Mouse (Mus musculus) spleen, postnatal 10 days (tissue): Measurements from ENCODE around the gene Lrrc8d.

Experiments
- DNase-seq, 2 experiments: peaks; one replicate each; pipeline ENCODE4 v3.0.0; 2021 to 2022; ENCODE audit warnings: low spot score in 2 of 2

The Lrrc8d gene

GRCm38 (mm10) chr5:105715531-105716124, 15.9 kb downstream of the Lrrc8d start:
- peak in 1 of 2 experiments; percentile 52 for DNase-seq

GRCm38 (mm10) chr5:105717294-105717693, 17.5 kb downstream of the Lrrc8d start:
- DNase-seq = no peak

- DNase-seq = no peak
Measured at GRCm38 (mm10) chr5:105718138-105718670, 18.4 kb downstream of the Lrrc8d start.

- DNase-seq = no peak
Measured at GRCm38 (mm10) chr5:105721267-105721666, 21.5 kb downstream of the Lrrc8d start.

GRCm38 (mm10) chr5:105722807-105723206, 23.0 kb downstream of the Lrrc8d start:
- DNase-seq = no peak

- DNase-seq = no peak
Measured at GRCm38 (mm10) chr5:105730193-105730831, 30.5 kb downstream of the Lrrc8d start.

- peak; percentile 43 to 66 for DNase-seq
Measured at GRCm38 (mm10) chr5:105731173-105731626, 31.4 kb downstream of the Lrrc8d start.

GRCm38 (mm10) chr5:105731627-105732432, 32.1 kb downstream of the Lrrc8d start:
- peak; percentile 64 to 66 for DNase-seq

GRCm38 (mm10) chr5:105732433-105732891, 32.7 kb downstream of the Lrrc8d start:
- DNase-seq = peak in 1 of 2 experiments; percentile 43

- no peak for DNase-seq
Measured at GRCm38 (mm10) chr5:105733226-105733625, 33.5 kb downstream of the Lrrc8d start.

GRCm38 (mm10) chr5:105736365-105736764, 36.6 kb downstream of the Lrrc8d start:
- no peak for DNase-seq

- no peak for DNase-seq
Measured at GRCm38 (mm10) chr5:105737145-105737544, 37.4 kb downstream of the Lrrc8d start.

GRCm38 (mm10) chr5:105740437-105740836, 40.7 kb downstream of the Lrrc8d start:
- DNase-seq = no peak

- no peak for DNase-seq
Measured at GRCm38 (mm10) chr5:105742641-105743040, 42.9 kb downstream of the Lrrc8d start.

- DNase-seq = no peak
Measured at GRCm38 (mm10) chr5:105745324-105745723, 45.6 kb downstream of the Lrrc8d start.

- no peak for DNase-seq
Measured at GRCm38 (mm10) chr5:105745927-105746454, 46.2 kb downstream of the Lrrc8d start.

- no peak for DNase-seq
Measured at GRCm38 (mm10) chr5:105754803-105755202, 55.0 kb downstream of the Lrrc8d start.

GRCm38 (mm10) chr5:105755491-105755890, 55.7 kb downstream of the Lrrc8d start:
- DNase-seq = no peak

- no peak for DNase-seq
Measured at GRCm38 (mm10) chr5:105757978-105758377, 58.2 kb downstream of the Lrrc8d start.

- no peak for DNase-seq
Measured at GRCm38 (mm10) chr5:105758866-105759265, 59.1 kb downstream of the Lrrc8d start.

GRCm38 (mm10) chr5:105761848-105762482, 62.2 kb downstream of the Lrrc8d start:
- no peak for DNase-seq
